8 mouse cellular contexts compared by ENCODE assay signal in the genomic region with DNA sequence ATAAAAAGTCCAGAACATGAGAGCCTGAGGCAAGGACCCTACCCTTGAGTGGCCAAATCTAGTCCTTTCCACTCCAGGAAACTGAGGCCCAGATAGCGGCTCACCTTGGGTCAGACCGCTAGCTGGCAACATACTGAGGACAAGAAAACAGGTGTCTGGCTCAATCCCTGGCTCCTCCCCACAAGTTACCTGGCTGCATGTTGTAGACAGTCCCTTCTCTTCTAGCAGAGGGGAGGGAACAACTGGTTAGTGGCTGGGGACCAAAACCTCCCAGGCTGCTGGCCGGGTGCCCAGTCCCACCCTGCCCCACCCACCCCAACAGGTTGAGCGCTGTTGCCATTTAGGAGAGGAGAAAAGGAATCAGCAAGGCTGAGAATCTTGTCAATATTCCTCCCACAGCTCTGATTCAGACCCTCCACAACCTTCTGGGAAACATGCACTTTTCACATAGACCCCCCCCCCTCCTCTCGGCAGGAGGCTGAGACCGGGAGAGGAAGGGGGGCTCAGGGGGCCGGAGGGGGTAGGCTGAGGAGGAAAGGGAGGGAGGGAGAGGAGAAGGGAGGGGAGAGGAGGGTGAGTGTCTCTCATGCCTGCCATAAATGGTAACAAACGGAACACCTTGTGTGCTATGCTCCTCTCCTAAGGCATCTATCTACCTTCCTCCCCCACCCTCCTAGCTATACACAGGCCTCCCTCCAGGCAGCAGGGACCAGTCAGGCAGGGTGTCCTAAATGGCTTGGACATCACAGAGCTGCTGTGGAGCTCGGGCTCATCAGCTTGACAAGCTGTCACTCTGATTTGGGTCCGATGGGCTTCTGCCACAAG.
A peak's percentile ranks its signal among the peaks of the same experiment; 100 is the strongest.
DNase-seq lines count a peak whose midpoint lies in the region; ATAC-seq and TF ChIP-seq lines count a peak whose summit lies in the region.

No protein-coding gene starts in this region.

- H3K27me3 ChIP-seq in intestine, embryonic 14.5 days (replicated peaks; ENCODE audit: control insufficient read depth, insufficient read depth, low read length): no peaks in the 10 kb centered on the region
- H3K27me3 ChIP-seq in intestine, postnatal 0 days (replicated peaks; ENCODE audit: control insufficient read depth, insufficient read depth, low read length): no peaks in the 10 kb centered on the region
- H3K27me3 ChIP-seq in forebrain, embryonic 11.5 days (ENCODE audit: control insufficient read depth, insufficient read depth, low read length): no peaks in the 10 kb centered on the region
- H3K27me3 ChIP-seq in hindbrain, postnatal 0 days (ENCODE audit: insufficient read depth, low read length): no peaks in the 10 kb centered on the region
- no peaks in the 10 kb centered on the region for H3K27me3 ChIP-seq in neural tube, embryonic 13.5 days

- H3K4me3 ChIP-seq in intestine, embryonic 14.5 days (ENCODE audit: low read depth, low read length): no peak overlapping the region
- no peak overlapping the region for H3K4me3 ChIP-seq in intestine, postnatal 0 days (ENCODE audit: low read depth, low read length)
- H3K4me3 ChIP-seq in forebrain, embryonic 11.5 days (ENCODE audit: low read depth, low read length): no peak overlapping the region
- no peak overlapping the region for H3K4me3 ChIP-seq in hindbrain, postnatal 0 days (ENCODE audit: low read length)
- H3K4me3 ChIP-seq in neural tube, embryonic 13.5 days: no peak overlapping the region

- H3K27ac ChIP-seq in intestine, embryonic 14.5 days (ENCODE audit: low read depth): peak overlapping the region; percentile 76
- no peak overlapping the region; the same call in 1 of the 2 replicates for H3K27ac ChIP-seq in intestine, postnatal 0 days (ENCODE audit: low read depth, low read length)
- H3K27ac ChIP-seq in forebrain, embryonic 11.5 days (ENCODE audit: low read depth, low read length): no peak overlapping the region
- peak overlapping the region; percentile 54; the same call in 1 of the 2 replicates for H3K27ac ChIP-seq in hindbrain, postnatal 0 days
- 0 out of 2 replicates have a peak overlapping the region, but pooled peaks have one; percentile 52 for H3K27ac ChIP-seq in neural tube, embryonic 13.5 days (replicated peaks)

- no peaks in the 10 kb centered on the region for H3K9me3 ChIP-seq in intestine, embryonic 14.5 days (ENCODE audit: control insufficient read depth, low read length)
- no peaks in the 10 kb centered on the region for H3K9me3 ChIP-seq in intestine, postnatal 0 days (ENCODE audit: control insufficient read depth)
- H3K9me3 ChIP-seq in forebrain, embryonic 11.5 days (ENCODE audit: control insufficient read depth, low read length): no peaks in the 10 kb centered on the region
- no peaks in the 10 kb centered on the region for H3K9me3 ChIP-seq in hindbrain, postnatal 0 days (ENCODE audit: low read length)
- H3K9me3 ChIP-seq in neural tube, embryonic 13.5 days: no peaks in the 10 kb centered on the region

- 0 out of 2 replicates have a peak, but pooled peaks cover 6% of the 10 kb centered on the region for H3K36me3 ChIP-seq in intestine, embryonic 14.5 days (ENCODE audit: control insufficient read depth, insufficient read depth, low read length)
- no peaks in the 10 kb centered on the region for H3K36me3 ChIP-seq in intestine, postnatal 0 days (ENCODE audit: control insufficient read depth, insufficient read depth)
- H3K36me3 ChIP-seq in forebrain, embryonic 11.5 days (ENCODE audit: control insufficient read depth, insufficient read depth, low read length): no peaks in the 10 kb centered on the region
- H3K36me3 ChIP-seq in hindbrain, postnatal 0 days (ENCODE audit: insufficient read depth, low read length): no peaks in the 10 kb centered on the region
- H3K36me3 ChIP-seq in neural tube, embryonic 13.5 days: no peaks in the 10 kb centered on the region

- H3K4me1 ChIP-seq in intestine, embryonic 14.5 days (replicated peaks; ENCODE audit: control insufficient read depth, insufficient read depth, low read length): peaks cover 30% of the 10 kb centered on the region
- H3K4me1 ChIP-seq in intestine, postnatal 0 days (replicated peaks; ENCODE audit: control insufficient read depth, insufficient read depth, low read length): 0 out of 2 replicates have a peak, but pooled peaks cover 2% of the 10 kb centered on the region
- H3K4me1 ChIP-seq in forebrain, embryonic 11.5 days (replicated peaks; ENCODE audit: control insufficient read depth, insufficient read depth, low read length): peaks cover 28% of the 10 kb centered on the region
- H3K4me1 ChIP-seq in hindbrain, postnatal 0 days (ENCODE audit: insufficient read depth, low read length): peaks cover 17% of the 10 kb centered on the region
- peaks cover 31% of the 10 kb centered on the region for H3K4me1 ChIP-seq in neural tube, embryonic 13.5 days (replicated peaks)

- no peak for TF ChIP-seq CTCF in intestine, postnatal 0 days (IDR thresholded peaks at IDR 0.05; ENCODE audit: low read depth)
- no peak for TF ChIP-seq CTCF in hindbrain, postnatal 0 days (IDR thresholded peaks at IDR 0.05; ENCODE audit: low read depth)

- intact Hi-C loops in gastrocnemius, postnatal 36 days (cut with DNase I): no loop called here

- no peak for DNase-seq in intestine, embryonic 14.5 days (ENCODE audit: low spot score)
- no peak for DNase-seq in forebrain, embryonic 11.5 days (ENCODE audit: low spot score)
- DNase-seq in hindbrain, postnatal 0 days (ENCODE audit: low spot score): no peak
- DNase-seq in gastrocnemius, postnatal 36 days: no peak
- DNase-seq in embryo, embryonic 9.5 days (ENCODE audit: extremely low spot score): no peak
- DNase-seq in adipocyte (ENCODE audit: low spot score): no peak

- H3K9ac ChIP-seq in intestine, embryonic 14.5 days (ENCODE audit: low read length): 0 out of 2 replicates have a peak overlapping the region, but pooled peaks have one; percentile 13
- no peak overlapping the region for H3K9ac ChIP-seq in intestine, postnatal 0 days (ENCODE audit: low read depth, low read length)
- H3K9ac ChIP-seq in forebrain, embryonic 11.5 days (ENCODE audit: low read length): no peak overlapping the region
- H3K9ac ChIP-seq in hindbrain, postnatal 0 days (replicated peaks; ENCODE audit: low read length): no peak overlapping the region
- no peak overlapping the region for H3K9ac ChIP-seq in neural tube, embryonic 13.5 days

- peak; percentile 70 for ATAC-seq in intestine, embryonic 14.5 days (replicated peaks; ENCODE audit: low FRiP score, low TSS enrichment, low read depth)
- ATAC-seq in intestine, postnatal 0 days: no peak
- peak; percentile 49 for ATAC-seq in forebrain, embryonic 11.5 days (replicated peaks; ENCODE audit: low FRiP score)
- peak; percentile 33; the same call in 1 of the 2 replicates for ATAC-seq in hindbrain, postnatal 0 days
- peak; percentile 38; the same call in 1 of the 2 replicates for ATAC-seq in neural tube, embryonic 13.5 days (ENCODE audit: low read depth)

- 22% methylated on average over 10 of the region's 10 CpGs for WGBS in intestine, embryonic 14.5 days
- 28% methylated on average over 9 of the region's 10 CpGs for WGBS in intestine, postnatal 0 days
- 32% methylated on average over 7 of the region's 10 CpGs for WGBS in forebrain, embryonic 11.5 days
- 35% methylated on average over 7 of the region's 10 CpGs for WGBS in hindbrain, postnatal 0 days
- 18% methylated on average over 10 of the region's 10 CpGs for WGBS in neural tube, embryonic 13.5 days

- H3K4me2 ChIP-seq in intestine, embryonic 14.5 days (ENCODE audit: low read length): no peak overlapping the region
- H3K4me2 ChIP-seq in intestine, postnatal 0 days (replicated peaks; ENCODE audit: low read depth): no peak overlapping the region
- no peak overlapping the region for H3K4me2 ChIP-seq in forebrain, embryonic 11.5 days (ENCODE audit: low read depth, low read length, severe bottlenecking)
- H3K4me2 ChIP-seq in hindbrain, postnatal 0 days (ENCODE audit: low read depth, low read length): no peak overlapping the region
- no peak overlapping the region for H3K4me2 ChIP-seq in neural tube, embryonic 13.5 days

Comparison
In these comparisons a context has a peak if more than half of its experiments do, and no peak if none do; other contexts are left out.
1. H3K27ac ChIP-seq: peak in intestine, embryonic 14.5 days (single experiment), hindbrain, postnatal 0 days (single experiment) and neural tube, embryonic 13.5 days (single experiment); none in intestine, postnatal 0 days (single experiment) and forebrain, embryonic 11.5 days (single experiment).